Mouse (Mus musculus) thymus, adult 2 months (tissue): ENCODE measurements around the gene Tomm34.

Source experiments
- CTCF ChIP-seq: fragments of 200-500 bp; IDR thresholded peaks from 2 replicates; pipeline ENCODE4 v1.5.1; 2012; ENCODE audit warnings: mild to moderate bottlenecking, control low read depth, low read length, moderate library complexity, borderline replicate concordance; ENCODE audit not compliant: control insufficient read depth, poor library complexity, insufficient read depth; ENCODE audit errors: extremely low read depth
- POLR2A ChIP-seq: fragments of 200-500 bp; IDR thresholded peaks from 2 replicates; pipeline ENCODE4 v1.6.1; 2012; ENCODE audit warnings: mild to moderate bottlenecking, low read length, control low read depth, moderate library complexity; ENCODE audit not compliant: control insufficient read depth, poor library complexity, insufficient read depth; ENCODE audit errors: extremely low read depth

DNA sequence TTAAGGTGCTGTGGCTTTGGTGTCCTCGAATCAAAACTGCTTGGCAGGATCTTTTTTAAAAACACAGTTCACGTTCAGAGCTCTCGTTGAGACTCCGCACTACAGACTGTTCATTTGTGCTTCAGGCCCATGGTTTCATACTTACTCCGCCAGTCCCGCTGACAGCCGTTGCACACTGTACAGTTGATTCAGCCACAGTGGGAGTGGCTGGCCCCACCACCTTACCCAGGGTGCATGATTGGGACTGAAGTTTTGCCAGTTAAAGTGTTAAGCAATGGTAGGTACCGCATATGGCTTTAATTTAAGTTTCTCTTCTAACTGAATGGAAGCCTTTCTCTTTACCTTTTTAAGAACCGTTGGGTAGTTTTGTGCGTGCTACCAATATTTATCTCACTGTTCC is 44.6 kb upstream of the Tomm34 start:
- TF ChIP-seq POLR2A (no peak), CTCF (no peak)
